Mouse (Mus musculus) naive thymus-derived CD4-positive, alpha-beta T cell, adult 2 months (primary cell): ENCODE results near the gene Zbtb48.

ENCODE experiments used
- DNase-seq: peaks from one replicate; pipeline ENCODE4 v3.0.0-alpha.2; 2011; ENCODE audit warnings: low read depth

Zbtb48 gene

DNA sequence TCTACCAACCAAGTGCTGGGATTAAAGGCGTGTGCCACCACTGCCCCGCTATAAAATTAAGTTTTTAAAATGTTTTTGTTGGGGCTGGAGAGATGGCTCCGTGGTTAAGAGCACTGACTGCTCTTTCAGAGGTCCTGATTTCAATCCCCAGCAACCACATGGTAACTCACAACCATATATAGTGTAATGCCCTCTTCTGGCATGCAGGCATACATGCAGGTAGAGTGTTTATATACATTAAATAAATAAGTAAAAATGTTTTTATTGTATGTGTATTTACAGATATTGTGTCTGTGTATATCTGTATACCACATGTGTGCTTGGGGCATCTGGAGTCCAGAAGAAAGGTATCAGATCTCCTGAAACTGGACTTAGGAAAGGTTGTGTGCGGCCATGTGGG is 26.1 kb downstream of the Zbtb48 start:
- no peak for DNase-seq

DNA sequence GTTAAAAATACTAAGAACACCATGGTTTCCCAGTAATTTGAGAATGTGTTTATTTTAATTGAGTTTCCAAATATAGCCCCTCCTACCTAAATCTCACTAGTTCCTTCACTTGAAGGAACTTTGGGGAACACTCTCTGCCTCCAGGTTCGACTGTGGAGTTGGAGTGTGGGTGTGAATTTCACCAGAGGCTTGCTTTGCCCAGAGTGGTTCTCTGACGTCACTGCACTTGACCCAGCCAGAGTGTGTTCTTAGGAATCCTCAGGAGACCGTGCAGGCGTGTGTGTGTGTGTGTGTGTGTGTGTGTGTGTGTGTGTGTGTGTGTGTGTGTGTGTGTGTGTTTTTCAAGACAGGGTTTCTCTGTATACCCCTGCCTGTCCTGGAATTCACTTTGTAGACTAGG is 26.6 kb downstream of the Zbtb48 start:
- no peak for DNase-seq

- peak; percentile 47 for DNase-seq
Measured at GRCm38 (mm10) chr4:151999481-151999880, 28.0 kb downstream of the Zbtb48 start.

- no peak for DNase-seq
Measured at GRCm38 (mm10) chr4:151997701-151998100, 29.8 kb downstream of the Zbtb48 start.

DNA sequence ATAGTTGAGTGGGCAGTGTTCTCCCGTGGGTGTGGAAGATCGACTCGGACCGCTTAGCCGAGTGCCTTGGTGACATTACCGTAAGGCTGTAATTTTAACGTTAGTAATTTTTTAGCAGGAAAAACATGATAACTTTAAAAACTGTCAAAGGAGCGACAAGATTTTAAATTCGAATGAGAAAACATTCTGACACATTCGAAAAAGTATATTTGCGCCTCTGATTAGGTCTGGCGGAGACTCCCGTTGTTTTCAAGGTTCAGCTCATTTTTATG is 30.6 kb downstream of the Zbtb48 start:
- DNase-seq = no peak

- peak; percentile 98 for DNase-seq
Measured at GRCm38 (mm10) chr4:151996173-151996950, 31.1 kb downstream of the Zbtb48 start, which contains the start of gene Phf13. Gene Phf13, minus strand, starts transcription at chr4:151996258.

- peak; percentile 38 for DNase-seq
Measured at GRCm38 (mm10) chr4:151995371-151996172, 31.9 kb downstream of the Zbtb48 start.

- DNase-seq = peak; percentile 46
Measured at GRCm38 (mm10) chr4:151994228-151995171, 33.0 kb downstream of the Zbtb48 start.

- DNase-seq = no peak
Measured at GRCm38 (mm10) chr4:151993035-151993434, 34.4 kb downstream of the Zbtb48 start.

DNA sequence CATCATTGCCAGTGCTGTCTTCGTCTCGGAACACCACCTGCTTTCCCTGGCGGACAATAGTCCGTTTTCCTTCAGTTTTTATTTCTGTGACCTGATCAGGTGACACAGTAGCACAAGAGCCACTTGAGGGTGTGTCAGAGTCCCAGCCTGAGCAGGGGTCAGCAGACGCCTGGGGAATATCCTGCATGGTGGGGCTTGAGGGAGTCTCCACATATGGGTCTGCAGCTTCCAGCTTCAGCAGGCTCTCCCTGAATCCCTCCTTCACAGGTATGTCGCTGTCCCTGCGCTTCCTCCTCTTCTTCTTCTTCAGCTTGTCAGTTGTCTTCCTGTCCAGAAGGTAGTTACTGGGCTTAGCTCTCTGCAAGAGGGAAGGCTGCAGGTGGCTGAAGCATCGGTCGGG is 35.4 kb downstream of the Zbtb48 start:
- no peak for DNase-seq

DNA sequence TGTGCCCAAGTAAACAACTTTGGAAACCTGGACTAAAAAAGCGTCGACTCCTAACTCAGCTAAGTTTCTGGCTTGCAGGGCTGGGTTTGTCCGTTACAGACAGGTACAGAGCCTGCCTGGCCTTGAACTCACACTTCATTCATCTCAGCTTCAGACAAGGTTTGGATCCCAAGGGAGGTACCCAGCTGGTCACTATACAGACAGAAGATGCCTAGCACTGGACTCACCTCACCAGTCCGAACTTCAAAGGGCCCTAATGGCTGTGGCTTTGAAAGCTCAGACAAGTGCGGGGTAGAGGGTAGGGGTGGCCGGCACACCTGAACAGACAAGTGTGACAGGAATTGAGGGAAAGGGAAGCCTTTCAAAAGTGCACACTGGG is 38.4 kb downstream of the Zbtb48 start:
- no peak for DNase-seq

GRCm38 (mm10) chr4:151988342-151989109 is 38.9 kb downstream of the Zbtb48 start, which contains the start of gene Thap3:
Gene Thap3, minus strand, starts transcription at chr4:151988997.
- DNase-seq = peak; percentile 86

- DNase-seq = no peak
Measured at GRCm38 (mm10) chr4:151988014-151988341, 39.5 kb downstream of the Zbtb48 start.

DNA sequence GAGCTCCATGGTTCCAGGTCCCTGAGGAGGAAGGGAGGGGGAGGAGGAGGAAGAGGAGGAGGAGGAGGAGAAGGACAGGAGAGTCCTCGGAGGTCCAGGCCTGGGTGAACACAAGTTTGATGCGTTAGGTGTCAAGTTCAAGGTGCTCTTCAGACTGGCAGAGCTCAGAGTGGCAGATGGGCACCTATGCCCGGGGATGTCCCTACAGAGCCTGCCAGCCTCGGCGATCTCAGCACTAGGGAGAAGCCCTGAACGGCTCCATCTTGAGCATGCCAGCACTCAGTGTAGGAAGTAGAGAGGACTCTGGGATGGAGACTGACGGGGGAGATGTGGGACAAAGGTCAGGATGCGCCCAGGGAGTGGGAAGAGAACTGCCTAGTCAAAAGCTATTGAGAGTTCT is 40.8 kb downstream of the Zbtb48 start:
- DNase-seq = no peak

GRCm38 (mm10) chr4:151985886-151986285 is 41.6 kb downstream of the Zbtb48 start:
- DNase-seq = peak; percentile 81

DNA sequence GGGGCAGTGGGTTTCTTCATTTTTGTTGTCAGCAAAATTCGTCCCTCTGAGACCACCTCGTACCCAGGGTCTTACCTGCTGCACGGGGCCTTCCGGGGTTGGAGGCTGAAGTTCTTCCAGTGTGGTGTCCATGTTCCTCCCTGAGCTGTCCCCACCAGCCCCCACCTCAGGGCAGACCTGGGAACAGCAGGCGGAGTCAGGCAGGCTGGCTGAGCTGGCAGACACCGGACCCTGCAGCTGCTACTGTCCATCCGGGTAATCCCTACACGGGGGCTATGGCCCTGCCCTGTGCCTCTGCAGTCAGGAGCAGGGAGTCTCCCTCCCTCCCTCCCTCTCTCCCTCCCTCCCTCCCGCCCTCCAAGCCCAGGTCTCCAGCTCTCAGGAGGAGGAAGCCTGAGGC is 43.9 kb downstream of the Zbtb48 start:
- DNase-seq = no peak

DNA sequence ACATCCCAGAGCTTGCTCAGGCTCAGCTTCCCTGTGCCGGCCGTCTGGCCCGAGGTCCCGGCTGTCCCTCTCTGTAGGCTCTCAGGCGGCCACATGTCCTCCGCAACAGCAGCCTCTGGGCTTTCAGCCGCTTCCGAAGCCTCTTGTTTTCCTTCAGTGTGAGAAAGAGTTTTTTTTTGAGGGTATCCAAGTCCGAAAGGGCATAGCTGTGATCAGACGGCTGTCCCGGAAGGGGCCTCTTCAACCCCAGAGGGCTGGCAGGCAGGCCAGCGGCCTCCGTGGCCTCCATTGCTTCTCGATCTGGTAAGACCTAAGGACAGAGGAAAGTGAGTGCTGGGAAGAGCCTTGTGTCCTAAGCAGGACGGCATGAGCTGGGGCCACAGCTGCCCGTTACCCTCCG is 44.4 kb downstream of the Zbtb48 start:
- DNase-seq = no peak

DNA sequence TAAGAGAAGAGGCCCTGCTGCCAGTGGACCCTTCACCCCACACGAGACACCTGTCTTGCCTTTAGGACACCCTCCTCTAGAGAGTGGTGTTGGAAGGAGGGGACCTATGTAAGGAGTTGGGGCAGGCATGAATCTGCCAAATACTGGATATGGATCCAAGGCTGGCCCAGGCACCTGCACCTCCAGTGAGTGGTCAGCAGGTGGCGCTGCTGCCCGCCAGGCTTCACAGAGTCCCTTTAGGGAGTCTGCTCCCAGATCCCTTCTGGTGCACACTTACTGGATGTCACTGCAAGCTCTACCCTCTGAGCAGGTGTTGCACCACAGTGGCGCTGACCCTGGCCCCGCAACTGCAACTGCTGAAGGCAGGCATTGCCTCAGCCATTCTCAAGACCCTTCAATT is 46.1 kb downstream of the Zbtb48 start:
- peak; percentile 87 for DNase-seq

DNA sequence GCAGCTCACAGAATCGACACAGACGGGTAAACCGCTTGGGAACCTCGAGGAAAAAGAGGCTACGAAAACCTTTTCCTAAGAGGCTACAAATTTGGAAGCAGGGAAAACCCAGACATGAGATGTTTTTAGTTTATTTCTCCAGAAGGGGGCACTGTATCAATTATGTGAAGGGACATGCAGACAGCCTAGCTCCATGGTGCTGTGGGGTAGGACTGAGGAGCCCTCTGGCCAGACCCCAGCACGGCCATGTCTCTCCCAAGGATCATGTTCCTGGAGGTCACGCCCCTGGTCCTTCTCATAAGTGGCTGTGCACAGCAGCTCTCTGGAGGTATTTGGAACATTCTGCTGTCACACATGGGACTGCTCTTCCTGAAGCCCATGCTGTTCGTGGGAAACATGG is 46.8 kb downstream of the Zbtb48 start:
- peak; percentile 60 for DNase-seq

- DNase-seq = peak; percentile 88
Measured at GRCm38 (mm10) chr4:151977748-151978147, 49.7 kb downstream of the Zbtb48 start.

DNA sequence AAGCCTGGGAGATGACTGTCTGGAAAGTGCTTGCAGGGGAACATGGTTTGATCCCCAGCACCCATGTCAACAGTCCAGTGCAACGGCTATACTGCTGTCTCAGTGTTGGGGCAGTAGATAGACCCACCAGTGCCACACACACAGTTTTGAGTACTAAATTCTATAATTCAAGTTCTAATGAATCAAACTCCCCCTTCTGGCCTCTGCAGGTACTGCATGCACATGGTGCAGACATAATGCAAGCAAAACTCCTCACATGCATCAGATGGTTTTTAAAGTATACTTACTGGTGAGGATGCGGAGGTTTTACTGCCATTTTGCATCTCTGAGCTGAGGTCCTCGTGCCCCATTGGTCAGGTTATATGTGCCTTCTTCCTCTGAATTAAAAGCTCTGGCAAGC is 52.0 kb downstream of the Zbtb48 start:
- peak; percentile 67 for DNase-seq
